Comparison of ENCODE assay signal across 16 mouse cellular contexts in the genomic region with DNA sequence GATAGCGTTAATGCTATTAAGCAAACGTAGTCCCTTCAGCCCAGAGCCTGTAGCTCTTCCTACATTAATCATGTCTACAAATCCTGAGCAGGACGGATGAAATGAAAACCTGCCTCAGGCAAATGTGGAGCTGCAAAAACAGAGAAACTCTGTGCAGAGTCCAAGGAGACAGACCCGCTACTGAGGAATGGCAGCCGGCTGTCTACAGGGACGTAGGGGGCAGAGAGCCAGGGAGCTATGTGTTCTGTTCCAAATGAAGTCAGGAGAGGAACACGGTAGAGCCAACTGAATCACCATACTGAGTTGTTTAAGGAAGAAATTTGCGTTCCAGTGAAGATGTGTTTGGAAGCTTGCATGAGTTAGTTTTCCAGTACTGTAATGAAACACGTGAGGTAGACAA.
DNase-seq lines count a peak whose midpoint lies in the region; ATAC-seq and TF ChIP-seq lines count a peak whose summit lies in the region.
"Had no signal": no experiment of that assay in that cellular context is flagged by ENCODE, and none has a peak within 500 bp of the region (broad histone marks: within the 10 kb centered on the region; RNA-seq: fewer than 3 reads in every experiment).

No protein-coding gene starts in this region.

- H3K4me2 ChIP-seq in midbrain, postnatal 0 days (ENCODE audit: low read depth, low read length, poor library complexity, severe bottlenecking): no peak overlapping the region
- no peak overlapping the region for H3K4me2 ChIP-seq in midbrain, embryonic 11.5 days
- no peak overlapping the region for H3K4me2 ChIP-seq in embryonic facial prominence, embryonic 15.5 days (replicated peaks)
- H3K4me2 ChIP-seq: forebrain, embryonic 13.5 days; limb, embryonic 15.5 days had no signal

- TF ChIP-seq CTCF in cerebellum, adult 2 months (IDR thresholded peaks at IDR 0.05; ENCODE audit: borderline replicate concordance, insufficient read depth, low read depth, low read length): no peak
- TF ChIP-seq CTCF in midbrain, postnatal 0 days (IDR thresholded peaks at IDR 0.05): no peak

- H3K4me3 ChIP-seq in cerebellum, adult 2 months (replicated peaks; ENCODE audit: insufficient read depth, low read depth, low read length): no peak overlapping the region
- H3K4me3 ChIP-seq in midbrain, postnatal 0 days (ENCODE audit: low read depth, low read length): no peak overlapping the region
- no peak overlapping the region for H3K4me3 ChIP-seq in midbrain, embryonic 11.5 days (ENCODE audit: low read depth, low read length)
- H3K4me3 ChIP-seq in embryonic facial prominence, embryonic 15.5 days (replicated peaks): no peak overlapping the region
- H3K4me3 ChIP-seq: forebrain, embryonic 13.5 days; heart, adult 2 months; limb, embryonic 15.5 days had no signal

- no peak overlapping the region for H3K9ac ChIP-seq in midbrain, postnatal 0 days (replicated peaks; ENCODE audit: low read length, poor library complexity, severe bottlenecking)
- H3K9ac ChIP-seq in midbrain, embryonic 11.5 days (ENCODE audit: low read length): no peak overlapping the region
- no peak overlapping the region for H3K9ac ChIP-seq in embryonic facial prominence, embryonic 15.5 days
- H3K9ac ChIP-seq: forebrain, embryonic 13.5 days; limb, embryonic 15.5 days; liver, postnatal 0 days had no signal

- no peak for TF ChIP-seq POLR2A in cerebellum, adult 2 months (IDR thresholded peaks at IDR 0.05; ENCODE audit: borderline replicate concordance, insufficient read depth, low read length)

- no peak overlapping the region for H3K27ac ChIP-seq in cerebellum, adult 2 months (ENCODE audit: insufficient read depth, low read length)
- no peak overlapping the region for H3K27ac ChIP-seq in midbrain, postnatal 0 days (ENCODE audit: low read depth, low read length)
- H3K27ac ChIP-seq in midbrain, embryonic 11.5 days (ENCODE audit: low read depth, low read length): no peak overlapping the region
- H3K27ac ChIP-seq in embryonic facial prominence, embryonic 15.5 days (replicated peaks): no peak overlapping the region; the same call in 1 of the 2 replicates
- H3K27ac ChIP-seq: forebrain, embryonic 13.5 days; heart, adult 2 months; limb, embryonic 15.5 days had no signal

- no peaks in the 10 kb centered on the region for H3K9me3 ChIP-seq in midbrain, postnatal 0 days (ENCODE audit: low read length)
- no peaks in the 10 kb centered on the region for H3K9me3 ChIP-seq in midbrain, embryonic 11.5 days (ENCODE audit: control insufficient read depth, low read length)
- no peaks in the 10 kb centered on the region for H3K9me3 ChIP-seq in embryonic facial prominence, embryonic 15.5 days (replicated peaks)
- H3K9me3 ChIP-seq: forebrain, embryonic 13.5 days; limb, embryonic 15.5 days had no signal

- WGBS in cerebellum, adult 2 months: 39% methylated on average over 9 of the region's 9 CpGs
- WGBS in midbrain, postnatal 0 days: 59% methylated on average over 9 of the region's 9 CpGs
- 89% methylated on average over 9 of the region's 9 CpGs for WGBS in midbrain, embryonic 11.5 days
- WGBS in embryonic facial prominence, embryonic 15.5 days: 32% methylated on average over 9 of the region's 9 CpGs

- no peaks in the 10 kb centered on the region for H3K27me3 ChIP-seq in cerebellum, adult 2 months (ENCODE audit: control insufficient read depth, insufficient read depth, low read length)
- H3K27me3 ChIP-seq in midbrain, postnatal 0 days (ENCODE audit: insufficient read depth, low read length): no peaks in the 10 kb centered on the region
- no peaks in the 10 kb centered on the region for H3K27me3 ChIP-seq in midbrain, embryonic 11.5 days (ENCODE audit: control insufficient read depth, insufficient read depth, low read length)
- H3K27me3 ChIP-seq in embryonic facial prominence, embryonic 15.5 days: 0 out of 2 replicates have a peak, but pooled peaks cover 4% of the 10 kb centered on the region

- no peak for ATAC-seq in midbrain, postnatal 0 days (ENCODE audit: low FRiP score)
- ATAC-seq in midbrain, embryonic 11.5 days (ENCODE audit: low FRiP score): no peak
- peak; percentile 63; the same call in 1 of the 2 replicates for ATAC-seq in embryonic facial prominence, embryonic 15.5 days (ENCODE audit: insufficient number of reproducible peaks, low FRiP score, low TSS enrichment, low read depth)
- ATAC-seq: forebrain, embryonic 13.5 days; inflammation-experienced regulatory T-cells, adult 6 months; liver, postnatal 0 days had no signal

- H3K36me3 ChIP-seq in midbrain, postnatal 0 days (ENCODE audit: insufficient read depth, low read length): no peaks in the 10 kb centered on the region
- H3K36me3 ChIP-seq in midbrain, embryonic 11.5 days (ENCODE audit: control insufficient read depth, insufficient read depth, low read length): no peaks in the 10 kb centered on the region
- no peaks in the 10 kb centered on the region for H3K36me3 ChIP-seq in embryonic facial prominence, embryonic 15.5 days
- H3K36me3 ChIP-seq: limb, embryonic 15.5 days had no signal

- peaks cover 25% of the 10 kb centered on the region for H3K4me1 ChIP-seq in cerebellum, adult 2 months (ENCODE audit: control insufficient read depth, insufficient read depth, low read length)
- H3K4me1 ChIP-seq in midbrain, postnatal 0 days (ENCODE audit: insufficient read depth, low read length): peaks cover 11% of the 10 kb centered on the region; the same call in 1 of the 2 replicates
- peaks cover 18% of the 10 kb centered on the region for H3K4me1 ChIP-seq in midbrain, embryonic 11.5 days (ENCODE audit: control insufficient read depth, insufficient read depth, low read length)
- H3K4me1 ChIP-seq in embryonic facial prominence, embryonic 15.5 days: peaks cover 16% of the 10 kb centered on the region

- peak; percentile 50 to 68 for DNase-seq in cerebellum, adult 2 months
- DNase-seq in cerebellum, postnatal 4 days (ENCODE audit: low spot score in 2 of 2): no peak
- DNase-seq in layer of hippocampus, postnatal 10 days (ENCODE audit: low spot score in 2 of 2): peak; percentile 32 to 42
- no peak for DNase-seq in layer of hippocampus, postnatal 36 days
- peak; percentile 44 for DNase-seq in midbrain, postnatal 0 days (ENCODE audit: low spot score)
- DNase-seq in midbrain, embryonic 11.5 days (ENCODE audit: low spot score, missing footprints): no peak
- no peak for DNase-seq in thymus, postnatal 4 days
- DNase-seq: heart, adult 2 months; kidney, adult 9 months; liver, postnatal 0 days; right cerebral cortex, adult 18-20 months; thymus, postnatal 36 days had no signal

Comparison
In these comparisons a context has a peak if more than half of its experiments do, and no peak if none do; other contexts are left out.
1. DNase-seq: peak in cerebellum, adult 2 months (2 of 2), layer of hippocampus, postnatal 10 days (2 of 2) and midbrain, postnatal 0 days (single experiment); none in cerebellum, postnatal 4 days (0 of 2), layer of hippocampus, postnatal 36 days (0 of 2), midbrain, embryonic 11.5 days (single experiment) and thymus, postnatal 4 days (single experiment).